Mouse (Mus musculus) T-helper 17 cell (primary cell): Measurements from ENCODE around the gene Vrk2.

Source experiments
- in situ Hi-C, 2 experiments: fragments of 300-600 bp; cut with MboI, MseI; formaldehyde crosslinking; loops; 1 replicate in 1 of 2; 2 replicates in 1 of 2; pipeline ENCODE4 v1.15.1; 2025; ENCODE audit warnings: high pct_unique_total_duplicates in 2 of 2

Vrk2 gene

DNA sequence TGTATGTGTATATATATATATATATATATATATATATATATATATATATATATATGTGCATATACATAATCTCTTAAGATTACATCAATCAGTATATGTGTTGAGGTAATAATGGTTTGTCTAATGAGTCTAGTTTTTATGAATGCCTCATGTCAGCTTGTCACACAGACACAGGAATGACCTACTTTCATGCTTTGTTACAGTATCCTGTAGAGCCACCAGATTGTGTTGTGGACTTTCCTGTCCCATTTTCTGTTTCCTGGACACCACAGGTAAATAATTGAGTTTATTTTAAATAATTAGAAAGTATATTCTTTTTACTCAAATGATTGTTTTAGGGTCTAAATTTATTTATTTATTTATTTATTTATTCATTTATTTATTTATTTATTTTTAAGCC is 159.6 kb downstream of the Vrk2 start:
- in situ Hi-C loops = no loop called here

DNA sequence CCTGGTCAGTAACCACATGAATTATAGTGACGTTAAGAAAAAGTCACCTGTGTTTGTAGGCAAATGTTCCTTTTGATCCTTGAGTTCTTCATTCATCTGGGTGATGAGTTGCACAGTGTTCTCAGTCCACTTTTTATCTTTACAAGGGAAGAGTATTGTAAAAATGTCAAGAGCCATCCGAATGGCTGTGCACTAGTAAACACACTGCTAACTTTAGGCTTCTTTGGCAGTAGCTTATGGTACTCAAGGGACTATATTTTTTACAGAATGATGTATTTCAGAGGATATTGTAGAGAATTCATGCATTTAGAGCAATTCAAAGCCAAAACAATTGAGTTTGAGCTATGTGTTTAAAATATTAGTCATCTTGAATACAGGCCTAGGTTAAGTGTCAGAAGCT is 172.3 kb downstream of the Vrk2 start:
- in situ Hi-C loops = no loop called here
